Mouse (Mus musculus): ENCODE measurements around the gene Myo10.
A peak's percentile ranks its signal among the peaks of the same experiment; 100 is the strongest.

Myo10 gene

GRCm38 (mm10) chr15:25611178-25611577 lies 11.1 kb upstream of the Myo10 start:
- DNase-seq (ENCODE audit: low read depth, low spot score): no peak

- no peak for DNase-seq (ENCODE audit: low read depth, low spot score)
Observed at GRCm38 (mm10) chr15:25620560-25620959, 1.8 kb upstream of the Myo10 start.

- peak; percentile 10 for DNase-seq (ENCODE audit: low read depth, low spot score)
Observed at GRCm38 (mm10) chr15:25621351-25622199, 750 bp upstream of the Myo10 start.

GRCm38 (mm10) chr15:25622867-25623471 lies 644 bp downstream of the Myo10 start:
- DNase-seq (ENCODE audit: low read depth, low spot score): peak; percentile 57

GRCm38 (mm10) chr15:25623556-25624180 lies 1.3 kb downstream of the Myo10 start:
- DNase-seq (ENCODE audit: low read depth, low spot score): no peak

GRCm38 (mm10) chr15:25624263-25624662 lies 1.9 kb downstream of the Myo10 start:
- peak; percentile 53 for DNase-seq (ENCODE audit: low read depth, low spot score)

GRCm38 (mm10) chr15:25625471-25625870 lies 3.1 kb downstream of the Myo10 start:
- DNase-seq (ENCODE audit: low read depth, low spot score): no peak

- DNase-seq (ENCODE audit: low read depth, low spot score): no peak
Observed at GRCm38 (mm10) chr15:25627012-25627411, 4.7 kb downstream of the Myo10 start.

- DNase-seq (ENCODE audit: low read depth, low spot score): no peak
Observed at GRCm38 (mm10) chr15:25628251-25628650, 5.9 kb downstream of the Myo10 start.

- DNase-seq (ENCODE audit: low read depth, low spot score): no peak
Observed at GRCm38 (mm10) chr15:25630716-25631115, 8.4 kb downstream of the Myo10 start.

- no peak for DNase-seq (ENCODE audit: low read depth, low spot score)
Observed at GRCm38 (mm10) chr15:25631332-25631731, 9.0 kb downstream of the Myo10 start.

GRCm38 (mm10) chr15:25632902-25633301 lies 10.6 kb downstream of the Myo10 start:
- DNase-seq (ENCODE audit: low read depth, low spot score): no peak

GRCm38 (mm10) chr15:25633674-25634340 lies 11.5 kb downstream of the Myo10 start:
- no peak for DNase-seq (ENCODE audit: low read depth, low spot score)

- DNase-seq (ENCODE audit: low read depth, low spot score): no peak
Observed at GRCm38 (mm10) chr15:25637727-25638126, 15.4 kb downstream of the Myo10 start.

- no peak for DNase-seq (ENCODE audit: low read depth, low spot score)
Observed at GRCm38 (mm10) chr15:25639217-25639616, 16.9 kb downstream of the Myo10 start.

- no peak for DNase-seq (ENCODE audit: low read depth, low spot score)
Observed at GRCm38 (mm10) chr15:25640840-25641752, 18.8 kb downstream of the Myo10 start.

GRCm38 (mm10) chr15:25642214-25643058 lies 20.1 kb downstream of the Myo10 start:
- DNase-seq (ENCODE audit: low read depth, low spot score): no peak

- DNase-seq (ENCODE audit: low read depth, low spot score): no peak
Observed at GRCm38 (mm10) chr15:25645862-25646261, 23.5 kb downstream of the Myo10 start.

GRCm38 (mm10) chr15:25648287-25648686 lies 26.0 kb downstream of the Myo10 start:
- DNase-seq (ENCODE audit: low read depth, low spot score): no peak

- no peak for DNase-seq (ENCODE audit: low read depth, low spot score)
Observed at GRCm38 (mm10) chr15:25650371-25650770, 28.0 kb downstream of the Myo10 start.

Measured in CD4-positive helper T cell, adult 2 months (primary cell).